Mouse (Mus musculus) kidney, embryonic 14.5 days (tissue): Measurements from ENCODE around the gene Dnah8. TPM values are rescaled to one million over a fixed set of nuclear protein-coding genes. Genes with fewer than 3 reads are reported as not detected.

Source experiments
- ATAC-seq: fragments of 200-750 bp; cut with Nextera tagmentation; 2 replicates; pipeline ENCODE4 v1.8.0; 2017; ENCODE audit warnings: moderate number of reproducible peaks, mild to moderate bottlenecking, moderate TSS enrichment, moderate library complexity; ENCODE audit not compliant: low FRiP score, low TSS enrichment
- H3K27ac ChIP-seq: fragments of 300-500 bp; sonication (generic); 2 replicates; pipeline ENCODE4 v1.5.1; 2014; ENCODE audit warnings: low read depth, mild to moderate bottlenecking, low read length, moderate library complexity, mixed read lengths
- H3K27me3 ChIP-seq: fragments of 300-500 bp; sonication (generic); 2 replicates; pipeline ENCODE4 v1.6.1; 2014; ENCODE audit warnings: mild to moderate bottlenecking, low read length; ENCODE audit not compliant: control insufficient read depth, insufficient read depth
- H3K36me3 ChIP-seq: fragments of 300-500 bp; sonication (generic); 2 replicates; pipeline ENCODE4 v1.6.1; 2014; ENCODE audit warnings: low read length, mixed read lengths; ENCODE audit not compliant: control insufficient read depth, insufficient read depth
- H3K4me1 ChIP-seq: fragments of 300-500 bp; sonication (generic); 2 replicates; pipeline ENCODE4 v1.6.1; 2014; ENCODE audit warnings: low read length, mixed read lengths; ENCODE audit not compliant: control insufficient read depth, insufficient read depth
- H3K4me2 ChIP-seq: fragments of 300-500 bp; sonication (generic); replicated peaks from 2 replicates; pipeline ENCODE4 v1.6.1; 2014; ENCODE audit warnings: low read depth, mild to moderate bottlenecking, low read length
- H3K4me3 ChIP-seq: fragments of 300-500 bp; sonication (generic); 2 replicates; pipeline ENCODE4 v1.5.1; 2014; ENCODE audit warnings: mild to moderate bottlenecking, low read length
- H3K9ac ChIP-seq: fragments of 300-500 bp; sonication (generic); 2 replicates; pipeline ENCODE4 v1.6.1; 2014; ENCODE audit warnings: low read depth, mild to moderate bottlenecking, low read length, moderate library complexity
- H3K9me3 ChIP-seq: fragments of 300-500 bp; sonication (generic); 2 replicates; pipeline ENCODE4 v1.6.1; 2016; ENCODE audit warnings: low read length; ENCODE audit not compliant: control insufficient read depth
- WGBS: fragments of 180-500 bp; shearing (Covaris S2); extraction: QIAGEN DNeasy Blood & Tissue Kit; methylation state at CpG from one replicate; pipeline ENCODE4 v1.1.7; 2014; 5-methylcytosine and 5-hydroxymethylcytosine counted together
- polyA plus RNA-seq: library from polyadenylated mRNA; unstranded; fragments of >200 nt; fragmentation: Nextera tagmentation; extraction: Ambion mirVana; gene quantifications from 2 replicates; pipeline ENCODE4 v1.2.1, GENCODE M21; 2014

The Dnah8 gene
- polyA plus RNA-seq, 1 experiment from 2014 or later: 0.61 TPM

DNA sequence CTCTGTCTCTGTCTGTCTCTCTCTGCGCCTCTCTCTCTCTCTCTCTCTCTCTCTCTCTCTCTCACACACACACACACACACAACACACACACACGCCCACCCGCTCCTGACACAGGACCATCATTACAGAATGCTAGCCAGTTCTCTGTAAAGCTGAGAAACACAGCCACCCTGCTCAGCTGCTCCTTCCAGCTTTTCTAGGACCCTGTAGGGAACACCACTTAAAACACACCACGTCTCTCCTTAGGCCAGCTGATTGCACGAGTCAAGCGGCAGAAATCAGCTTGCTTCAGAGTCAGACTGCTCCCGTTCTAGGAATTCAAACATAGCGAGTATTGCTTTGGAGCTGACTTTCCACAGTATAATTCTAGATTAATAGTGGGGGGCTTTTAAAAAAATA is 242.1 kb downstream of the Dnah8 start:
- Histone ChIP-seq H3K36me3 (no peaks in the 10 kb centered on the region), H3K4me2 (no peak overlapping the region), H3K4me1 (no peaks in the 10 kb centered on the region), H3K9ac (no peak overlapping the region), H3K9me3 (no peaks in the 10 kb centered on the region), H3K4me3 (no peak overlapping the region), H3K27me3 (no peaks in the 10 kb centered on the region), H3K27ac (no peak overlapping the region)
- 68% methylated on average over 8 of the region's 8 CpGs for WGBS
- ATAC-seq: no peak

DNA sequence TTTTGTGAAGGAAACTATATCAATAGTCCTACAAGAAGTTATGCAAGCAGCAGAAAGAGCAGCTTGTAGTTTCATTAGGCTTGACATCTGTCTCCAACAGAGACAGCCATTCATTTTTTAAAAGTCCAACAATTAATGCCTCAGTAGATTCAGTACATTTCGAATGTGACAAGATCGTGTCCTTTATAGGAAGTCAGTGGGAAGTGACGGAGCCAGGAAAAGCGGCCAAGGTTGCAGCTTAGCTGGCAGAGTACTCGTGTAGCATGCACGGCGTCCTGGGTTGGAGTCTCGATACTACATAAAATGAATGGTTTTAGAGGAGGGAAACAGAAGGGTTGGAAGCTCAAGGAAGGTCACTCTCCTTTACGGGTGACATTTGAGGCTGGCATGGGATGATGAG is 242.8 kb downstream of the Dnah8 start:
- no peaks in the 10 kb centered on the region for H3K9me3 ChIP-seq
- no peak overlapping the region for H3K4me2 ChIP-seq
- H3K27me3 ChIP-seq: no peaks in the 10 kb centered on the region
- no peak overlapping the region for H3K27ac ChIP-seq
- ATAC-seq: no peak
- H3K9ac ChIP-seq: no peak overlapping the region
- 79% methylated on average over 9 of the region's 9 CpGs for WGBS
- no peaks in the 10 kb centered on the region for H3K4me1 ChIP-seq
- H3K4me3 ChIP-seq: no peak overlapping the region
- H3K36me3 ChIP-seq: no peaks in the 10 kb centered on the region

DNA sequence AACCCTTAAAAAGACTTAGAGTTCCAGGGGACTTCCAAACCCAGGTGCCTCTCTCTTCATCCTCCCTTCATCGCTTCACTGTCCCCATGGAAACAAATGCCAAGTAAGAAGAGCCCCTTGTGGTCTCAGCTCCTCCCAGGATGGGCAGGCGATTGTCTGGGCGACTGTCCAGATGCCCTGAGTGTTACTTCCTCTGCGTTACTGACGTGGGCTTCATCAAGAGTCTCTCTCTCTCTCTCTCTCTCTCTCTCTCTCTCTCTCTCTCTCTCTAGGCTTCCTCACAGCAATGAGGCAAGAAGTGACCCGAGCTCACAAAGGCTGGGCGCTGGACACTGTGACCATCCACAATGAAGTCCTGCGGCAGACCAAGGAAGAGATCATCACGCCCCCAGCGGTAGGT is 246.9 kb downstream of the Dnah8 start:
- no peaks in the 10 kb centered on the region for H3K27me3 ChIP-seq
- no peak overlapping the region for H3K4me2 ChIP-seq
- H3K36me3 ChIP-seq: no peaks in the 10 kb centered on the region
- 39% methylated on average over 10 of the region's 10 CpGs for WGBS
- no peak overlapping the region for H3K27ac ChIP-seq
- H3K9me3 ChIP-seq: peaks cover 4% of the 10 kb centered on the region; the same call in 1 of the 2 replicates
- no peak overlapping the region for H3K4me3 ChIP-seq
- no peak for ATAC-seq
- no peaks in the 10 kb centered on the region for H3K4me1 ChIP-seq
- no peak overlapping the region for H3K9ac ChIP-seq

DNA sequence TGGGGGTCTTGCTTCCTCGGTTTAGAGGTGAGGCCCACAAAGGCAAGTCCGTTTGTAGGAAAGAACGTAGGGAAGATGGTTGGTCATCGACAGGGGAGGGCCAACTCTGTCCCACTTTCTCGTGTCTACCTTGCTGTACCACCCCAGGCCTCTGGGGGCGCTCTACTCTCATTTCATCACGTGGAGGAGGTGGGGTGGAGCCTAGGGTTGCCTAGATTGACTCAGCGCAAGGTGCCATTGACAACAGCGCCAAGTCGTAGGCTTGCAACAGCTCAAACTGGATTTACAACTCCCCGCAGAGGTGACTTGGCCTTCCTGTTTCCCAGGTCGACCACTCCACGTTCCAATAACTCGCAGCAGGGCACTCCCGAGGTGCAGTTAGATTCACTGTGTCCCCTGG is 250.1 kb downstream of the Dnah8 start:
- H3K4me2 ChIP-seq: no peak overlapping the region
- 55% methylated on average over 15 of the region's 15 CpGs for WGBS
- H3K36me3 ChIP-seq: no peaks in the 10 kb centered on the region

GRCm38 (mm10) chr17:30877456-30877855 is 253.3 kb downstream of the Dnah8 start:
- Histone ChIP-seq H3K9me3 (peaks cover 4% of the 10 kb centered on the region; the same call in 1 of the 2 replicates), H3K27me3 (no peaks in the 10 kb centered on the region; the same call in 1 of the 2 replicates), H3K4me1 (no peaks in the 10 kb centered on the region), H3K27ac (no peak overlapping the region), H3K9ac (no peak overlapping the region), H3K4me2 (no peak overlapping the region), H3K36me3 (no peaks in the 10 kb centered on the region), H3K4me3 (no peak overlapping the region)
- no peak for ATAC-seq
- WGBS: 53% methylated on average over 7 of the region's 7 CpGs

More for the DNA sequence above, 250.1 kb downstream of the Dnah8 start:
- Histone ChIP-seq H3K27ac (no peak overlapping the region), H3K9me3 (peaks cover 4% of the 10 kb centered on the region; the same call in 1 of the 2 replicates), H3K9ac (no peak overlapping the region), H3K4me3 (no peak overlapping the region), H3K27me3 (no peaks in the 10 kb centered on the region), H3K4me1 (no peaks in the 10 kb centered on the region)
- no peak for ATAC-seq

DNA sequence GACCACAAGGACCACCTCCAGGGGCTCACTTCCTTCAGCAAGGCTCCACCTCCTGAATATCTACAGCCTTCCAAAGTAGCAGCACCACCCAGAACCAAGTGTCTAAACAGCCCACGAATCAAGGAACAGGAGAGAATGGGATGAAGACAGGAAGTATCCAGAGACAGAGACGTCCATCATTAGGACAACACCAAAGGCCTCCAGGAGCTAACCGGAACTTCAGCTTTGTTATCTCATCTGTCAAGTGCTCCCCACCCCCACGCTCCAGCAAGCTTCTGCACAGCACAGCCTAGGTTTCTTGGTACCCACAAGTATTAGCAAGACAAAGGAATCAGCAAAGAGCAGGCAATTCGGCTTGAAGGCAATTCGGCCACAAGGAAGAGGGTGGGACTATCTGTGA is 254.5 kb downstream of the Dnah8 start:
- Histone ChIP-seq H3K36me3 (no peaks in the 10 kb centered on the region), H3K4me3 (no peak overlapping the region), H3K9ac (no peak overlapping the region), H3K9me3 (peaks cover 4% of the 10 kb centered on the region; the same call in 1 of the 2 replicates), H3K4me2 (no peak overlapping the region), H3K4me1 (no peaks in the 10 kb centered on the region), H3K27me3 (peaks cover 4% of the 10 kb centered on the region; the same call in 1 of the 2 replicates), H3K27ac (no peak overlapping the region)
- 25% methylated on average over 6 of the region's 6 CpGs for WGBS
- ATAC-seq: no peak

GRCm38 (mm10) chr17:30880391-30880790 is 256.2 kb downstream of the Dnah8 start:
- H3K27ac ChIP-seq: no peak overlapping the region
- ATAC-seq: no peak
- no peaks in the 10 kb centered on the region for H3K4me1 ChIP-seq
- no peak overlapping the region for H3K9ac ChIP-seq
- H3K4me2 ChIP-seq: no peak overlapping the region
- H3K4me3 ChIP-seq: no peak overlapping the region
- H3K36me3 ChIP-seq: no peaks in the 10 kb centered on the region
- peaks cover 4% of the 10 kb centered on the region; the same call in 1 of the 2 replicates for H3K27me3 ChIP-seq
- H3K9me3 ChIP-seq: no peaks in the 10 kb centered on the region
- 82% methylated on average over 3 of the region's 3 CpGs for WGBS

DNA sequence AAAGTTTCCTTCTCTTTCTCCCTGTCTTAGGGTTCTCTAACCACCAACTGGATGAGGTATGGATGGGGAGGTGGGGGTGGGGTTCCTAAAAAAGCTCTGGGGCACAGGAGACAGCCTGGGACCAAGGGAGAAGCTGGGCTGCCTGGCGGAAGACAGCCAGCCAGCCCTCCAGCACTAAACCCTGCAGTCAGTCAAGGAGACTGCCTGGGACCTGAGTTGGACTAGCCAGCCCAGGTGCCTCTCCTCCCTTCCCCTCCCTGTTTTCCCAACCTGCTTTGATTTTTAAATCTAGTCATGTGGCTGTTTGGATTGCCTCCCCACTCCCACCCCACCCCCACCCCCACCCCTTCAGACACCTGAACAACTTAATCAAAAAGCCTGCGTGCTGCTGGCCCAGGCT is 256.8 kb downstream of the Dnah8 start:
- no peak overlapping the region for H3K9ac ChIP-seq
- no peak overlapping the region for H3K27ac ChIP-seq
- no peak for ATAC-seq
- no peaks in the 10 kb centered on the region; the same call in 1 of the 2 replicates for H3K9me3 ChIP-seq
- H3K4me2 ChIP-seq: no peak overlapping the region
- H3K4me3 ChIP-seq: no peak overlapping the region
- H3K4me1 ChIP-seq: no peaks in the 10 kb centered on the region
- 44% methylated on average over 2 of the region's 2 CpGs for WGBS
- peaks cover 4% of the 10 kb centered on the region; the same call in 1 of the 2 replicates for H3K27me3 ChIP-seq
- H3K36me3 ChIP-seq: no peaks in the 10 kb centered on the region

DNA sequence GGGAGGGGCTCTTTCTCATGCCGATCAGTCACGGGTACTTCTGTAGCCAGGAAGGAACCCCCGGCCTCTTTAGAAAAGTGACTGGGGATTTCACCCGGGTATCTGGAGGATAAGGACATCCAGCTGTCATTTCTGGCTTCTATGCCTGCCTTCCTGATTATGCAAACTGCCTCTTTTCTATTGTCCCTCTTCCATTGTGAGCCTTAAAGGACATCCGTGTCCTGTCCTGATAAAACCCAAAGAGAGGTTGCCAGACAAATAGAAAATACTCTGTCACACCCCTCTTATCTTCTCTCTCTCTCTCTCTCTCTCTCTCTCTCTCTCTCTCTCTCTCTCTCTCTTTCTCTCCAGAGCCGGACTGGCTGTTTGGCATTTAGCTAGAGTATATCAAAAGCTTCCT is 258.1 kb downstream of the Dnah8 start:
- Histone ChIP-seq H3K27me3 (peaks cover 4% of the 10 kb centered on the region; the same call in 1 of the 2 replicates), H3K9me3 (no peaks in the 10 kb centered on the region; the same call in 1 of the 2 replicates), H3K27ac (no peak overlapping the region), H3K4me3 (no peak overlapping the region), H3K4me1 (no peaks in the 10 kb centered on the region), H3K9ac (no peak overlapping the region), H3K4me2 (no peak overlapping the region), H3K36me3 (no peaks in the 10 kb centered on the region)
- 3% methylated on average over 6 of the region's 6 CpGs for WGBS
- no peak for ATAC-seq
